Mouse (Mus musculus): ENCODE measurements around the gene Smim24. TPM values are rescaled to one million over a fixed set of nuclear protein-coding genes. Genes with fewer than 3 reads are reported as not detected.

Gene Smim24
- total RNA-seq, 2 experiments from 2014 or later: 0.89 to 1.5 TPM

- intact Hi-C loops (cut with DNase I): loop anchor here (1.0 kb wide), 1 partner anchor 9 kb away; no protein-coding TSS in a partner anchor
Measured at GRCm38 (mm10) chr10:81417227-81418215, 24.7 kb downstream of the Smim24 start.

GRCm38 (mm10) chr10:81418216-81419070, 25.6 kb downstream of the Smim24 start:
- intact Hi-C loops (cut with DNase I): no loop called here
- DNase-seq (ENCODE audit: low spot score in 2 of 2): no peak

More at GRCm38 (mm10) chr10:81417227-81418215, 24.7 kb downstream of the Smim24 start:
- no peak for DNase-seq (ENCODE audit: low spot score in 2 of 2)

GRCm38 (mm10) chr10:81419111-81419928, 26.5 kb downstream of the Smim24 start:
- intact Hi-C loops (cut with DNase I): no loop called here
- no peak for DNase-seq (ENCODE audit: low spot score in 2 of 2)

- intact Hi-C loops (cut with DNase I): no loop called here
- no peak for DNase-seq (ENCODE audit: low spot score in 2 of 2)
Measured at GRCm38 (mm10) chr10:81420191-81420767, 27.4 kb downstream of the Smim24 start.

GRCm38 (mm10) chr10:81421041-81421796, 28.4 kb downstream of the Smim24 start:
- intact Hi-C loops (cut with DNase I): no loop called here

GRCm38 (mm10) chr10:81421797-81422100, 28.9 kb downstream of the Smim24 start:
- no peak for DNase-seq (ENCODE audit: low spot score in 2 of 2)
- intact Hi-C loops (cut with DNase I): no loop called here

More at GRCm38 (mm10) chr10:81421041-81421796, 28.4 kb downstream of the Smim24 start:
- no peak for DNase-seq (ENCODE audit: low spot score in 2 of 2)

- intact Hi-C loops (cut with DNase I): no loop called here
- DNase-seq (ENCODE audit: low spot score in 2 of 2): no peak
Measured at GRCm38 (mm10) chr10:81422191-81422590, 29.3 kb downstream of the Smim24 start.

- intact Hi-C loops (cut with DNase I): no loop called here
- no peak for DNase-seq (ENCODE audit: low spot score in 2 of 2)
Measured at GRCm38 (mm10) chr10:81422661-81423217, 29.9 kb downstream of the Smim24 start.

- DNase-seq (ENCODE audit: low spot score in 2 of 2): no peak
- intact Hi-C loops (cut with DNase I): no loop called here
Measured at GRCm38 (mm10) chr10:81423476-81424245, 30.8 kb downstream of the Smim24 start.

- intact Hi-C loops (cut with DNase I): no loop called here
- DNase-seq (ENCODE audit: low spot score in 2 of 2): peak in 1 of 2 experiments; percentile 20
Measured at GRCm38 (mm10) chr10:81424246-81425051, 31.6 kb downstream of the Smim24 start.

GRCm38 (mm10) chr10:81425236-81425850, 32.5 kb downstream of the Smim24 start:
- peak in 1 of 2 experiments; percentile 35 for DNase-seq (ENCODE audit: low spot score in 2 of 2)
- intact Hi-C loops (cut with DNase I): no loop called here

GRCm38 (mm10) chr10:81426081-81426671, 33.3 kb downstream of the Smim24 start:
- intact Hi-C loops (cut with DNase I): loop anchor here (1.0 kb wide), 1 partner anchor 9 kb away; no protein-coding TSS in a partner anchor
- DNase-seq (ENCODE audit: low spot score in 2 of 2): peak in 1 of 2 experiments; percentile 13

GRCm38 (mm10) chr10:81426897-81427296, 34.0 kb downstream of the Smim24 start:
- intact Hi-C loops (cut with DNase I): loop anchor here (1.0 kb wide), 1 partner anchor 10 kb away; no protein-coding TSS in a partner anchor
- DNase-seq (ENCODE audit: low spot score in 2 of 2): peak in 1 of 2 experiments; percentile 52

- DNase-seq (ENCODE audit: low spot score in 2 of 2): no peak
- intact Hi-C loops (cut with DNase I): no loop called here
Measured at GRCm38 (mm10) chr10:81427327-81427726, 34.5 kb downstream of the Smim24 start.

- no peak for DNase-seq (ENCODE audit: low spot score in 2 of 2)
- intact Hi-C loops (cut with DNase I): no loop called here
Measured at GRCm38 (mm10) chr10:81427804-81428506, 35.1 kb downstream of the Smim24 start.
